Mouse (Mus musculus) embryonic stem cell, embryonic (primary cell): ENCODE measurements around the gene Gm21776.
"Not testable (repeated sequence)": the region's sequence is repeated elsewhere in the genome, so short reads cannot be mapped to it uniquely, and the experiment has no call there.

Experiments used
- CTCF ChIA-PET, 4 experiments: fragments of 300-600 bp in 2 of 4; fragments of 350-600 bp in 2 of 4; sonication (Branson Sonifier 250); formaldehyde crosslinking; loops; one replicate each; lab custom pipeline; 2022; ENCODE audit warnings: inconsistent platforms in 2 of 4; lab: Charles Lee
- POLR2A ChIA-PET, 4 experiments: fragments of 300-600 bp in 2 of 4; fragments of 350-600 bp in 2 of 4; sonication (Branson Sonifier 250); formaldehyde crosslinking; loops; one replicate each; lab custom pipeline; 2022; ENCODE audit warnings: antibody characterized with exemption in 4 of 4, inconsistent platforms in 1 of 4; lab: Charles Lee

The Gm21776 gene

DNA sequence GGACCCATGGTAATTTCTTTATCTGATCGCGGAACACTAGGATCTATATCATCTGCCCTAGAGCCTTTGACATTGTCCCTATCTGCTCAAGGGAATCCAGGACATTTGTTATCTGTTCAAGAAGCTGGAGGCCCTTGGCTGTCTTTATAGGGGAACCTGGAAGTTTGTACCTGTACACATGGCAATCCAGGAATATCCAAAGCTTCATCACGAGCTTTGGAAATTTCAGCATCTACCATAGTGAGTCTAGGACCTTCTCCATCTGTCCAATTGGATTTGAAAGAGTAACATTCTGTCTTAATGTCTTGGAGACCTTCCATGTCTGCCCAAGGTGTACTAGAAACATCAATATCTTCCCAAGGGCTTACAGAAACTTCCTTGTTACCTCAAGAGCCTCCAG is at the start of gene Gm21776:
Gene Gm21776 (plus strand): TSS at position 301 of the 400 bp plus-strand sequence.
- CTCF ChIA-PET = not testable (repeated sequence)

More for the DNA sequence above, at the start of gene Gm21776:
- POLR2A ChIA-PET = not testable (repeated sequence)
